Comparison of ENCODE assay signal across 7 mouse cellular contexts in the genomic region with DNA sequence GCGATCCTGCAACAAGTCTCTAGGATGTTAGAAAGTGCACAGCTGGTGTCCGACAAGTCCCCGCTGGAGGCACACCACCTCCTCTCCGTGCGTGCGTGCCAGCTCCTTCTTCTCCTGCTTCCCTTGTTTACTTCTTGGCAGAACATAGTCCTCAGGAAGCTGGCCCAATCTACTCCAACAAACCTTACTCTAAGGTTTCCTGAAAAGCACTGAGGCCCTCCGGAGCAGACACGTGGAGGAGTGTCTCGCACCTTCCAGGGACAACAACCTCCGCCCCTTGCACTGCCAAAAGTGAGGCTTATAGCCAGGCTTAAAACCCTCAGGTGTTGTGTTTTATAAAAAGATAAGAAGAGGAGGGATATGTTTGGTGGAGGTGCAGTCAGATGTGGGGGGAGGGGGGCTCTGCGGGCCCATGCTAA. TPM values are rescaled to one million over a fixed set of nuclear protein-coding genes. Genes with fewer than 3 reads are reported as not detected.
DNase-seq lines count a peak whose midpoint lies in the region; ATAC-seq and TF ChIP-seq lines count a peak whose summit lies in the region.

No protein-coding gene starts in this region.

- no peak for TF ChIP-seq CTCF in spleen, adult 2 months (IDR thresholded peaks at IDR 0.05; ENCODE audit: extremely low read depth, insufficient read depth, insufficient read length, insufficient replicate concordance)

- peak overlapping the region; percentile 97 for H3K27ac ChIP-seq in spleen, adult 2 months (ENCODE audit: insufficient read depth, low read length)
- H3K27ac ChIP-seq in forebrain, embryonic 14.5 days (ENCODE audit: low read depth, low read length): peak overlapping the region; percentile 36; the same call in 1 of the 2 replicates
- no peak overlapping the region for H3K27ac ChIP-seq in hindbrain, embryonic 15.5 days (replicated peaks)
- peak overlapping the region; percentile 20; the same call in 1 of the 2 replicates for H3K27ac ChIP-seq in liver, embryonic 16.5 days (ENCODE audit: low read length)
- H3K27ac ChIP-seq in stomach, embryonic 15.5 days: no peak overlapping the region

- H3K4me3 ChIP-seq in spleen, adult 2 months (ENCODE audit: extremely low read depth, insufficient read depth, insufficient read length): peak overlapping the region; percentile 57
- no peak overlapping the region for H3K4me3 ChIP-seq in forebrain, embryonic 14.5 days (ENCODE audit: low read depth, low read length)
- H3K4me3 ChIP-seq in hindbrain, embryonic 15.5 days: no peak overlapping the region
- H3K4me3 ChIP-seq in liver, embryonic 16.5 days (ENCODE audit: low read depth, low read length): no peak overlapping the region
- no peak overlapping the region for H3K4me3 ChIP-seq in stomach, embryonic 15.5 days (replicated peaks)

- TF ChIP-seq POLR2A in spleen, adult 2 months (IDR thresholded peaks at IDR 0.05; ENCODE audit: low read depth, low read length): no peak

- no peak for DNase-seq in spleen, adult 2 months (ENCODE audit: low read depth in 1 of 2, low spot score in 2 of 2)
- no peak for DNase-seq in spleen, adult 12 weeks (ENCODE audit: low spot score)
- DNase-seq in forebrain, embryonic 14.5 days (ENCODE audit: low spot score): peak; percentile 13
- DNase-seq in adipocyte (ENCODE audit: low spot score): no peak

- no peaks in the 10 kb centered on the region for H3K9me3 ChIP-seq in forebrain, embryonic 14.5 days (replicated peaks; ENCODE audit: control insufficient read depth, low read length)
- H3K9me3 ChIP-seq in hindbrain, embryonic 15.5 days: no peaks in the 10 kb centered on the region
- H3K9me3 ChIP-seq in liver, embryonic 16.5 days (replicated peaks; ENCODE audit: control insufficient read depth, low read length): no peaks in the 10 kb centered on the region
- H3K9me3 ChIP-seq in stomach, embryonic 15.5 days: no peaks in the 10 kb centered on the region

- H3K36me3 ChIP-seq in spleen, adult 2 months (ENCODE audit: control insufficient read depth, insufficient read depth, low read length): no peaks in the 10 kb centered on the region
- no peaks in the 10 kb centered on the region for H3K36me3 ChIP-seq in forebrain, embryonic 14.5 days (ENCODE audit: control insufficient read depth, insufficient read depth, low read length)
- no peaks in the 10 kb centered on the region for H3K36me3 ChIP-seq in hindbrain, embryonic 15.5 days
- no peaks in the 10 kb centered on the region for H3K36me3 ChIP-seq in liver, embryonic 16.5 days (ENCODE audit: control insufficient read depth, insufficient read depth)
- H3K36me3 ChIP-seq in stomach, embryonic 15.5 days: no peaks in the 10 kb centered on the region

- peaks cover 32% of the 10 kb centered on the region for H3K4me1 ChIP-seq in spleen, adult 2 months (ENCODE audit: control insufficient read depth, insufficient read depth, insufficient read length)
- H3K4me1 ChIP-seq in forebrain, embryonic 14.5 days (ENCODE audit: control insufficient read depth, insufficient read depth, low read length): peaks cover 12% of the 10 kb centered on the region
- peaks cover 23% of the 10 kb centered on the region for H3K4me1 ChIP-seq in hindbrain, embryonic 15.5 days (replicated peaks)
- peaks cover 15% of the 10 kb centered on the region for H3K4me1 ChIP-seq in liver, embryonic 16.5 days (ENCODE audit: control insufficient read depth, low read depth, low read length)
- H3K4me1 ChIP-seq in stomach, embryonic 15.5 days: peaks cover 15% of the 10 kb centered on the region

- peak overlapping the region; percentile 23; the same call in 1 of the 2 replicates for H3K4me2 ChIP-seq in forebrain, embryonic 14.5 days (ENCODE audit: low read length)
- H3K4me2 ChIP-seq in hindbrain, embryonic 15.5 days: peak overlapping the region; percentile 26; the same call in 1 of the 2 replicates
- H3K4me2 ChIP-seq in liver, embryonic 16.5 days (ENCODE audit: low read depth, low read length): peak overlapping the region; percentile 8; the same call in 1 of the 2 replicates
- peak overlapping the region; percentile 14; the same call in 1 of the 2 replicates for H3K4me2 ChIP-seq in stomach, embryonic 15.5 days

- H3K27me3 ChIP-seq in spleen, adult 2 months (ENCODE audit: control insufficient read depth, insufficient read depth, low read length): no peaks in the 10 kb centered on the region
- H3K27me3 ChIP-seq in forebrain, embryonic 14.5 days (replicated peaks; ENCODE audit: control insufficient read depth, insufficient read depth, low read length): no peaks in the 10 kb centered on the region
- H3K27me3 ChIP-seq in hindbrain, embryonic 15.5 days: no peaks in the 10 kb centered on the region
- no peaks in the 10 kb centered on the region for H3K27me3 ChIP-seq in liver, embryonic 16.5 days (ENCODE audit: control insufficient read depth, insufficient read depth, low read depth, low read length)
- H3K27me3 ChIP-seq in stomach, embryonic 15.5 days (replicated peaks): no peaks in the 10 kb centered on the region

- WGBS in spleen, adult 2 months: 28% methylated on average over 11 of the region's 11 CpGs
- 28% methylated on average over 11 of the region's 11 CpGs for WGBS in forebrain, embryonic 14.5 days
- WGBS in hindbrain, embryonic 15.5 days: 21% methylated on average over 11 of the region's 11 CpGs
- 33% methylated on average over 11 of the region's 11 CpGs for whole genome bisulfite sequencing in liver, embryonic 16.5 days (ENCODE audit: insufficient replicate concordance)
- 16% methylated on average over 11 of the region's 11 CpGs for WGBS in stomach, embryonic 15.5 days

- peak overlapping the region; percentile 13; the same call in 1 of the 2 replicates for H3K9ac ChIP-seq in forebrain, embryonic 14.5 days (ENCODE audit: low read length)
- H3K9ac ChIP-seq in hindbrain, embryonic 15.5 days: no peak overlapping the region
- H3K9ac ChIP-seq in liver, embryonic 16.5 days (ENCODE audit: low read depth, low read length): no peak overlapping the region
- no peak overlapping the region for H3K9ac ChIP-seq in stomach, embryonic 15.5 days

- ATAC-seq in forebrain, embryonic 14.5 days: no peak; the same call in 1 of the 2 replicates
- ATAC-seq in hindbrain, embryonic 15.5 days (ENCODE audit: low FRiP score, low read depth): no peak
- no peak for ATAC-seq in liver, embryonic 16.5 days (ENCODE audit: low read depth)
- ATAC-seq in stomach, embryonic 15.5 days (ENCODE audit: insufficient read depth, low FRiP score, low read depth): 0 out of 2 replicates have a peak, but pooled peaks have one; percentile 29

RNA-seq across cellular contexts. Expression of a gene that starts 21.6 kb away (rescaled TPM):
- polyA plus RNA-seq in spleen, adult 2 months (2012; rRNA removed): 46.4 and 54.7 TPM in 2 replicates
- 16.9 and 21.0 TPM in 2 replicates for polyA plus RNA-seq in forebrain, embryonic 14.5 days (2014; fragmentation: Nextera tagmentation; extraction: Ambion mirVana)
- 21.2 and 26.0 TPM in 2 replicates for polyA plus RNA-seq in hindbrain, embryonic 15.5 days (2015; fragmentation: Nextera tagmentation; extraction: Ambion mirVana)
- polyA plus RNA-seq in liver, embryonic 16.5 days (2015; fragmentation: Nextera tagmentation; extraction: Ambion mirVana): 3.2 and 4.4 TPM in 2 replicates
- 2.7 and 3.3 TPM in 2 replicates for polyA plus RNA-seq in stomach, embryonic 15.5 days (2015; fragmentation: Nextera tagmentation; extraction: Ambion mirVana)

Comparison
In these comparisons a context has a peak if more than half of its experiments do, and no peak if none do; other contexts are left out.
1. H3K27ac ChIP-seq: peak in spleen, adult 2 months (single experiment), forebrain, embryonic 14.5 days (single experiment) and liver, embryonic 16.5 days (single experiment); none in hindbrain, embryonic 15.5 days (single experiment) and stomach, embryonic 15.5 days (single experiment).
2. Peak in every context shown above with its lines, with median percentiles within 50 percentile points of each other: H3K4me2 ChIP-seq.